Mouse (Mus musculus) heart, adult 10 weeks (tissue): ENCODE measurements around the gene Cisd2. TPM values are rescaled to one million over a fixed set of nuclear protein-coding genes. Genes with fewer than 3 reads are reported as not detected.

ENCODE experiments used
- polyA plus RNA-seq: library from polyadenylated mRNA; stranded (reverse); fragments of 350-450 nt; fragmentation: Illumina TruSeq; extraction: RNeasy Lipid Tissue Mini Kit (QIAGEN cat#74804); gene quantifications from one replicate; pipeline ENCODE4 v1.2.3, GENCODE M21; 2014; ENCODE audit warnings: low read depth, low replicate concordance

Cisd2 gene
- polyA plus RNA-seq, result 73.5 TPM

GRCm38 (mm10) chr3:135423608-135424212 is at the start of gene Cisd2:
Cisd2 (minus strand) TSS chr3:135423925.

GRCm38 (mm10) chr3:135437758-135438495 is 14.2 kb upstream of the Cisd2 start, which contains the start of gene Ube2d3:
Ube2d3 (plus strand) TSS chr3:135438149.

Other genes with a start within 250 kb of the Cisd2 start
- gene Cenpe, start 211.4 kb downstream of the Cisd2 start, polyA plus RNA-seq, result 0.45 TPM
- 1.8 TPM for gene Bdh2, start 142.7 kb downstream of the Cisd2 start, polyA plus RNA-seq
- gene Slc9b2, start 116.2 kb downstream of the Cisd2 start, polyA plus RNA-seq, result not detected
- gene Slc9b1, start 75.9 kb downstream of the Cisd2 start, polyA plus RNA-seq, result not detected
- 386 TPM for gene Ube2d3, start 14.2 kb upstream of the Cisd2 start, polyA plus RNA-seq
- 17.7 TPM for gene Manba, start 61.7 kb upstream of the Cisd2 start, polyA plus RNA-seq